Mouse (Mus musculus) left cerebral cortex, adult 9 months (tissue): ENCODE data around the gene Hbs1l.

ENCODE experiments used
- DNase-seq, 2 experiments: peaks; one replicate each; pipeline ENCODE4 v3.0.0; 2022; ENCODE audit warnings: low spot score in 2 of 2

The Hbs1l gene

DNA sequence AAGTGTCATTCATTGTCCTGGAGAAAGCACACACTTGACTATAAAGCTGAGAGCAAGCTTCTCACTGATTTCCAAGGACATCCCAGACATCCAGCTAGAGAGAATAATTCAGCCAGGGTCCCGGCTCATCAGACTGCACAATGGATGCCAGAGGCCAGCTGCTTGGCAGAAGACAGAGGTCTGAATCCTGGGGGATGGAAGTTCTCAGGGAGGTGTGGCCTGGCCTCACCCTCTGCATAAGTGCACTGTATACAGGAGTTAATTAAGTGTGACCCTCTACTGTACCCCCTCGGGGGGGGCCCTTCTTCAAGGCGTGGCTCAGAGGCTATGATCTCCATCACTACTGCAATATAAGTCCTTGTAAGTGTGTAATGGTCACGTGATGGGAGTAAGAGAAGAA, 105.5 kb downstream of the Hbs1l start:
- DNase-seq: no peak

GRCm38 (mm10) chr10:21404822-21405221, 109.0 kb downstream of the Hbs1l start:
- DNase-seq: no peak

DNA sequence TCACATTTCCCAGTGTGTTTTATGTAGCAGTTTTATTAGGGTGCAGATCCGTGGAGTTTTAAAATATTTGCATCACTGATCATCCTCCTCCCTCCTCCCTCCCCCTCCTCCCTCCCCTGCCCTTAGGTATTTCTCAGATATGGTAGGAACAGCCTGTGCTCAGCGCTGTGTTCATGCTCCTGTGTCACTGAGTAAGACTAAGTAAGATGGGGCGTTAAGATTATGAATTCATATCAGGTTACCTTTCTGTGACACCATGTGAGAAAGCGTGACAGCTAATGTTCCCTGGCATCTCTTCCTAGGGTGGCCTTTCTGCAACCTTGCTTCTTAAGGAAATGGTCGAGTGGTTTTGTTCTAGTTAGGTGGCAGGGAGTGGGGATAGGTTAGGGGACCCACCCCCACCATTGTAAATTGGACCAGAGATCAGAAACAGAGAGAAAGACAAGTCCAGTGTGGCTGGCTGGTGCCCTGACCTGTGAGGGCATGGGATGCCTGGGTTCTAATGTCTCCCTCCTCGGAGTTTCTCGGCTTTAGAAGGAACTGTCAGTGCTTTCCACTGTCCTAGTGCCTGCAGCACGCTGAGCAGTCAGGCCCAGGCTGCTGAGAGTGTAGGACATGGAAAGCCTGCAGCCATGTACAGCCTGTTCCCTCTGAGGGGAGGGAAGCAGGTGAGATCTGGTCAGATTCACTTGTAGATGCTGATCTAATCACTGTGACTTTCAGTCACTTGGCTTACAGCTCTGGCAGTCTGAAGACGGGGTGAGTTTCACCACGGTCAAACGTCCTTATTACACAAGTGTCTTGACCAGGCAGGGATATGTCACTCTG, 110.1 kb downstream of the Hbs1l start:
- DNase-seq: no peak

- DNase-seq: no peak
Observed at GRCm38 (mm10) chr10:21410711-21411110, 114.9 kb downstream of the Hbs1l start.

GRCm38 (mm10) chr10:21411621-21412205, 115.9 kb downstream of the Hbs1l start:
- DNase-seq: no peak

GRCm38 (mm10) chr10:21415031-21415430, 119.3 kb downstream of the Hbs1l start:
- DNase-seq: no peak

GRCm38 (mm10) chr10:21416184-21416583, 120.4 kb downstream of the Hbs1l start:
- no peak for DNase-seq
